Mouse (Mus musculus): ENCODE results near the gene Shoc2. TPM values are rescaled to one million over a fixed set of nuclear protein-coding genes. Genes with fewer than 3 reads are reported as not detected.

Shoc2 gene
- polyA plus RNA-seq, 1 experiment from 2014 or later, result 59.0 TPM

DNA sequence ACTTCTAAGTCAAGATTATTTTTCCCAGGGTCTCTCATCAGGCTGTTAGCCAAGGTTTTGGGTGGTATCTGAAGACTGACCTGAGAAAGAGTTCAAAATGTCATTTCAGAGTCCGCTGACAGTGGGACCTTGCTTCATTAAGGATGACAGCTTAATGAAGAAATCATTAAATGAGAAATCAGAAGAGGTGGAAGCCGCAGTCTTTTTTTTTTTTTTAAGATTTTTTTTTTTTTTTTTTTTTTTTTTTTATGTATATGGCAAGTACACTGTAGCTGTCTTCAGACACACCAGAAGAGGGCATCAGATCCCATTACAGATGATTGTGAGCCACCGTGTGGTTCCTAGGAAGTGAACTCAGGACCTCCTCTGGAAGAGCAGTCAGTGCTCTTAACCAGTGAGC, 49.8 kb downstream of the Shoc2 start:
- no peaks in the 10 kb centered on the region for H3K9me3 ChIP-seq (replicated peaks)
- peaks cover 13% of the 10 kb centered on the region for H3K36me3 ChIP-seq
- WGBS, result 89% methylated on average over 3 of the region's 3 CpGs
- no peak overlapping the region for H3K4me3 ChIP-seq
- no peak for DNase-seq (ENCODE audit: low spot score)
- peaks cover 10% of the 10 kb centered on the region for H3K4me1 ChIP-seq
- H3K27ac ChIP-seq (replicated peaks), result no peak overlapping the region
- no peaks in the 10 kb centered on the region for H3K27me3 ChIP-seq (ENCODE audit: low read depth, poor library complexity, severe bottlenecking)

DNA sequence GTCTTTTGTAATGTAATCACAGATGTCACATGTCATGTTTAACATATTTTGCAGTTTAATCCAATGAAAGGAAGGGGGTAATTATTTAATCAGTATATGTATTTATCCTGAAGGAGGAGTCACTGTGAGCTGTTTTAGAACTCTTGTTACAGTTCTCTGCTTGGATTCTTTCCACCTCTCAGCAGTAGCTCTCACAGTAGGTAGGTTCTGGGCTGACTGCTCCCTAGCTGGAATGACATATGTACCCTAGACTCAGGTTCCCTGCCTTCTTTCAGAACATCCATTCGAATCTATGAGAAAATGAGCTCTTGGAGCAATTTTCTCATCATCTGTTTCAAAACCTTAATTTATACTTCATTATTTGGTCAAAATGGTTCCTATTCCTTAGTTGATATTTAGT, 50.2 kb downstream of the Shoc2 start:
- Histone ChIP-seq H3K27me3 (ENCODE audit: low read depth, poor library complexity, severe bottlenecking) (no peaks in the 10 kb centered on the region), H3K36me3 (peaks cover 11% of the 10 kb centered on the region), H3K4me3 (no peak overlapping the region), H3K4me1 (peaks cover 10% of the 10 kb centered on the region), H3K27ac (replicated peaks) (no peak overlapping the region), H3K9me3 (replicated peaks) (no peaks in the 10 kb centered on the region)
- no peak for DNase-seq (ENCODE audit: low spot score)
- WGBS, result 91% methylated on average over 1 of the region's 1 CpGs

DNA sequence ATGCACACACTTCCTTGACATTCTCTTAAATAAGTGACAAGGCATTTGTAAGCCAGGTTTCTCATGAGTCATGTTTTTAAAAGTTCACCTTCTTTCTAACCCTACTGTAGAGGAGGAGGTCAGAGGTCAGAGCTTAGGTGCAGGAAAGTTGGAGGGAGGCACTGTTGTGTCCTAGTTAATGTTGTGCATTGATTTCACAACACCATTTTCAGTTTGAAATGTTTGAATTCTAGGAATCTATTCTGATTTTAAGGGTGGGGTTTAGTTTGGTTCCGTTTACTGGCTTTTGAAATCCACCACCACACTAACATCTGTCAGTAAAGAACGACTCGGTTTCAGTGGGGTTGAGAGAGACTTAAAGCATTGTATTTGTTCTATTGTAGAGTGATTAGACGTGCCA, 66.9 kb downstream of the Shoc2 start:
- H3K27me3 ChIP-seq (ENCODE audit: low read depth, poor library complexity, severe bottlenecking), result no peaks in the 10 kb centered on the region
- no peak overlapping the region for H3K4me3 ChIP-seq
- WGBS, result 79% methylated on average over 4 of the region's 4 CpGs
- peaks cover 3% of the 10 kb centered on the region; the same call in 1 of the 2 replicates for H3K4me1 ChIP-seq
- DNase-seq (ENCODE audit: low spot score), result no peak
- peaks cover 6% of the 10 kb centered on the region; the same call in 1 of the 2 replicates for H3K9me3 ChIP-seq (replicated peaks)
- H3K27ac ChIP-seq (replicated peaks), result no peak overlapping the region
- peaks cover 16% of the 10 kb centered on the region for H3K36me3 ChIP-seq

DNA sequence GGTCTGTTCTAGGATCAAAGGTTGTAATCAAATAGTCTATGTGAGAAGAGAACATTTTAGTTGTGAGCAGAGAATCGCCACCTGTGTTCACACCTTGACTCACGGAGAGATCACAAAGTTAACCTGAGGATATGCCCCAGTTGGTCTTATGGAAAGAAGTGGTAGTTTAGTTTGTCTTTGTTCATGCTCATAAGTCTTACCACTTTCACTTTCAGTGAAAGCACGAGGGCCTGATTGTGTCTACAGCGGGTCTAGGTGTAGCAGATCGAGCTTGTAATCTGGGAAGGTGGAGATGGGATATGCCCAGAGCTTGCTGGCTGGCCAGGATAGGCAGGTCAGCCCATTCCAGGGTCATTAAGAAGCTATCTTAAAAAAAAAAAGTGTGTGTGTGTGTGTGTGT, 70.9 kb downstream of the Shoc2 start:
- Histone ChIP-seq H3K4me3 (no peak overlapping the region), H3K4me1 (peaks cover 3% of the 10 kb centered on the region; the same call in 1 of the 2 replicates), H3K27me3 (ENCODE audit: low read depth, poor library complexity, severe bottlenecking) (no peaks in the 10 kb centered on the region), H3K9me3 (replicated peaks) (no peaks in the 10 kb centered on the region), H3K27ac (replicated peaks) (no peak overlapping the region), H3K36me3 (peaks cover 5% of the 10 kb centered on the region; the same call in 1 of the 2 replicates)
- no peak for DNase-seq (ENCODE audit: low spot score)
- 92% methylated on average over 5 of the region's 5 CpGs for WGBS

DNA sequence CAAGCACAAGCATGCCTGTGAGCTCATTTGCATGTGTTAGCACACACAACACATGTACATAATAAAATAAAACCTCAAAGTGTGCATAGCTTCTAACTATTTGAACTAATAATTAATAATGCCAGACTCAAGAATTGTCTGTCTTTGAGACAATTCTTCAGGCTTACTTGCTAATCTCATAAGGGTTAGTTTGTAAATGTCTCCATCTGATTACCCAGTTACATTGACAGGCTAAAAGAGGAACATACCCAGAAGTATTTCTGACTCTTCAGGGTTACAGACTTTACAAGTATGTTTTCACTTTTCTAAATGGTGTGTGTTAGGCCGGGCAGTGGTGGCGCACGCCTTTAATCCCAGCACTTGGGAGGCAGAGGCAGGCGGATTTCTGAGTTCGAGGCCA, 71.4 kb downstream of the Shoc2 start:
- peaks cover 3% of the 10 kb centered on the region; the same call in 1 of the 2 replicates for H3K4me1 ChIP-seq
- peaks cover 5% of the 10 kb centered on the region; the same call in 1 of the 2 replicates for H3K36me3 ChIP-seq
- H3K27me3 ChIP-seq (ENCODE audit: low read depth, poor library complexity, severe bottlenecking), result no peaks in the 10 kb centered on the region
- H3K4me3 ChIP-seq, result no peak overlapping the region
- H3K27ac ChIP-seq (replicated peaks), result no peak overlapping the region
- 95% methylated on average over 5 of the region's 5 CpGs for WGBS
- DNase-seq (ENCODE audit: low spot score), result no peak
- no peaks in the 10 kb centered on the region for H3K9me3 ChIP-seq (replicated peaks)

DNA sequence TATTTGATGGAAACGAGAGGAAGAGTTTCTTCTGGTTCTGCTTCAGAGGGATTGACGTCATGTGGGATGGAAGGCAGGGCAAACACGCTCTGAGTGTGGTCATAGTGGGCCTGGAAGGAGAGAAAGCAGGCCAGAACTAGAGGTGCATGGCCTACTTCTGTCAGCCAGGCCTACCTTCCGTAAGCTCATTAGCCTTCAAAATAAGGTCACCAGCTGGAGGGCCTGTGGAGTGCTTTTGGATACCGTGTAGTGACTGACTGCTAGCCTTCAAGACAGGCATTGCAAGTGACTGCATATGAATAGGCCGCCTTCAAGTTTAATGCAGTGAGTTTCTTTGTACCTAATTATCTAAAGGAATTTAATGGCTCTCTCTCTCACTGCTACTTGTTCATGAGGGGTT, 91.0 kb downstream of the Shoc2 start:
- Histone ChIP-seq H3K4me1 (no peaks in the 10 kb centered on the region), H3K4me3 (no peak overlapping the region), H3K36me3 (peaks cover 56% of the 10 kb centered on the region), H3K9me3 (replicated peaks) (no peaks in the 10 kb centered on the region), H3K27me3 (ENCODE audit: low read depth, poor library complexity, severe bottlenecking) (no peaks in the 10 kb centered on the region), H3K27ac (replicated peaks) (no peak overlapping the region)
- WGBS, result 88% methylated on average over 6 of the region's 6 CpGs
- DNase-seq (ENCODE audit: low spot score), result no peak

DNA sequence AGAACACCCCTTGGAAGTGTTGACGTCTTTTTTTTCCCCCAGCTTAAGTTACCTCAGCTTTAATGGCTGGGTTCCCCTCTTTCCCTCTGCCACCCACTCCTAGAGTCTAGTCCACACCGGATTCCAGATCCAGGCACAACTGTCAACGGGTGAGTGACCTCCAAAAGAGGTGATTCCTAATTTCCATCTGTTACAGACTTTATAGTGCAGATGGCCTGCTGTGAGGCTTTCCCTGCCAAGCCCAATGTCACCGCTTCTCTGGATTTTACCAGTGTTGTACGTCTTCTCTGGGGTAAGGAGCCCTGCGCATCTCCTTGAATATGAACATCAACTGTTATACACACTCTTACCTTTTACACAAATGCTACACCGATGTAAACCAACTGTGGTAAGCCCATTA, 95.3 kb downstream of the Shoc2 start:
- Histone ChIP-seq H3K4me3 (no peak overlapping the region), H3K27me3 (ENCODE audit: low read depth, poor library complexity, severe bottlenecking) (peaks cover 7% of the 10 kb centered on the region; the same call in 1 of the 2 replicates), H3K27ac (replicated peaks) (no peak overlapping the region), H3K9me3 (replicated peaks) (no peaks in the 10 kb centered on the region), H3K4me1 (peaks cover 8% of the 10 kb centered on the region), H3K36me3 (peaks cover 20% of the 10 kb centered on the region)
- DNase-seq (ENCODE audit: low spot score), result no peak
- 74% methylated on average over 7 of the region's 7 CpGs for WGBS

DNA sequence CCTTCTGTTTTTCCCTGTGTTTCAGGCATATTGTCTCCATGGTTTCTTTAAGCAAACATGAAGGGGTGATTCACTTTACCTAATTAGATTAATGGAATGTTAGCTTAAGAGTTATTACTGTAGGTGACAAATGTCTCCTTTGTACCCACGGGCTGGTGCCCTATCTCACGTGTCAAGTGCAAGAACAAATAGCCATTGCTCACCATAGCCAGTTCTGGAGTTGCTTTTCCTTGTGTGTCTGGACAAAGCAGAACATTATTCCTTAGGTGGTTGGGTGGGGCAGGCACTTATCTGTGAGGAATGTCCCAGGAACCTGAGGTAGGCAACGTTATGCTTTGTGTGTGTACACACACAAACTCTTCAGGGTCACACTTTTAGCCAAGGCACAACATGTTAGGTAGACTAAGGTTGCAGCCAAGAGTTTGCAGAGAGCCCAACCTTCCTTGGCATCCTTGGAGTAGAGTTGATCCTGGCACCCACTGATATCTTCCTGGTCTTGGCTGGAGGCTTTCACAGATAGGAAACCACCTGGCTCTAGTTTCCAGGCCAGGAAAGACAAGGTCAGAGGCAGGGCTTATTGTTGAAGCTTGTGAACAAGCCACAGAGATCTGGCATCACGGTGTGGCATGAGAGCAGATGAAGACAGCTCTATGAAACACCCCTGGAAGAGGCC, 96.4 kb downstream of the Shoc2 start:
- Histone ChIP-seq H3K36me3 (peaks cover 11% of the 10 kb centered on the region), H3K9me3 (replicated peaks) (no peaks in the 10 kb centered on the region), H3K27me3 (ENCODE audit: low read depth, poor library complexity, severe bottlenecking) (peaks cover 17% of the 10 kb centered on the region), H3K4me3 (no peak overlapping the region), H3K4me1 (peaks cover 19% of the 10 kb centered on the region), H3K27ac (replicated peaks) (no peak overlapping the region)
- no peak for DNase-seq (ENCODE audit: low spot score)
- 69% methylated on average over 4 of the region's 4 CpGs for WGBS

DNA sequence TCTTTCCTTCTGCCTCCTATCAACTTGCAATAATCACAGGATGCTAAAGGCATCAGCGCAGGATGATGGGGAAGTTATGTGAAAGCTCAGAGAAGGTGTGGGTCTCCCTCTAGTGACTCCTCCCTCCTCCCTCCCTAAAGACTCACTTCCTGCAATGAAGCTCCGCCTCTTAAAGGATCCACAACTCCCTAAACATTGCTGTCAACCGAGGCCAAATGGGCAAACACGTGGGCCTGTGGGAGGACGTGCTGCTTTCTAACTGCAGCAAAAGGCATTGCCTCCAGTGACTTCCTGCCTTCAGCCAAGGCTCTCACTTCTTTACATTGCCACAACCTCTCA, 96.9 kb downstream of the Shoc2 start:
- 42% methylated on average over 5 of the region's 5 CpGs for WGBS
- Histone ChIP-seq H3K27ac (replicated peaks) (no peak overlapping the region), H3K27me3 (ENCODE audit: low read depth, poor library complexity, severe bottlenecking) (peaks cover 22% of the 10 kb centered on the region), H3K9me3 (replicated peaks) (no peaks in the 10 kb centered on the region), H3K4me1 (peaks cover 24% of the 10 kb centered on the region), H3K36me3 (peaks cover 6% of the 10 kb centered on the region), H3K4me3 (no peak overlapping the region)
- DNase-seq (ENCODE audit: low spot score), result no peak

DNA sequence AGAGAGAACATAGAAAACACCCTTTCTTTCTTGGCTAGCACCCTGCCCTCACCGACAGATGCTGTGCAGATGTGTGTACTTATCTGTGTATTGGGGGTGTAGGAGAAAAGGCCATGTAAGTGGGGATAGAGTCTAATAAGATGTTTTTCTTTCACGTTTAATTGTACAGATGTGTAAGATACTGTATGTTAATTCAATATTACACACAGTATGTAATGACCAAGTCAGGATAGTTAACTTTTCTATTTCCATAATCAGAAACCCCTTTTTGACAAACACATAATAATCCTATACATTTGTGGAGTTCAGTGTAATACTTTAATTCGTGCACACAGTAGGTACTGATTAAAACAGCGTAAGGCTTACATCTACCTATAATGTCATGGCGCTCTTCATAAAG, 99.7 kb downstream of the Shoc2 start, which contains the start of gene Adra2a:
Gene Adra2a, plus strand, starts transcription at position 301 of the 400 bp plus-strand sequence.
- H3K27ac ChIP-seq (replicated peaks), result peak within 1 kb of the TSS; percentile 74

DNA sequence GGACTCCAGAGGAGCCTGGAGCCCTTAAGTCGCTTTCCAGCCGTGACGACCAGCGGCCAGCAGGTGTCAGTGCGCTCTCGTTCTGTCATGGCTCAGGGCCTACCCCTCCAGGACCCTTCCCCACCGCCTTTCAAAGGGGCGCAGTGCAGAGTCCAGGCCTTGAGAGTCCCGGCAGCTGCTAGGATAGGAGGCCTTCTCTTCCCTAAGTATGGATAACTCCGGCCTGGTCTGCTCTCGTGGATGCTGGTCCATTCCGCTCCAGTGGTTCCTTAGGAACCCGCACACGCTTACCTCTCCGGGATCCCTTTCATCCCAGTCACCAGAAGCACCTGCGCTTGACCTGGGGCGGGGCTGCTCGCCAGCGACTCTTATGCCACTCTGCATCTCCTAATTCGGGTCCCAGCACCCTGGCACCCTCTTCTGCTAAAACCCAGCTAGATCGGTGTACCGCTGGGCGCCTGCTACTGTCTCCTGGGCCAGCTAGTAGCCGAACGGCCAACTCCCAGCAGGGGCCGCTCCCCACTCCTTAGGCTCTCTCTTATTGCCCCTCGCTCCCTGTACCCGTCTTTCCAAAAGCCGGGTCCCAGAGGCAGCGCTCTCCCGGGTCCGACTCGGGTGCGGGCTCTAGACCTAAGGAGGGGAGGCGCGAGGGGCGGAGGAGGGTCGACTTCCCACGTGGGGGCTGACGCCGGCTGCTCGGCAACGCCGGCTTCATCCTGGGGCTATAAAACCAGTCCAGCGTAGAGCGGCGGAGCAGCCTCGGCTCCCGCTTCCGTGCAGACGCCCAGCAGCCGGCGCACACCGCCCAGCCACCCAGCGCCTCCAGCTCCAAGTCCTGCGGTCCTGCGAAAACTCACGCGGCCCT, 100.6 kb downstream of the Shoc2 start:
- H3K27me3 ChIP-seq (ENCODE audit: low read depth, poor library complexity, severe bottlenecking), result peaks cover 60% of the 10 kb centered on the region
- under 1% methylated on average over 59 of the region's 59 CpGs for WGBS
- peaks cover 47% of the 10 kb centered on the region for H3K4me1 ChIP-seq

More for the DNA sequence above, 99.7 kb downstream of the Shoc2 start, which contains the start of gene Adra2a:
- H3K36me3 ChIP-seq, result no peaks in the 10 kb centered on the region
- WGBS, result 75% methylated on average over 5 of the region's 5 CpGs
- no peaks in the 10 kb centered on the region for H3K9me3 ChIP-seq (replicated peaks)
- DNase-seq (ENCODE audit: low spot score), result no peak
- H3K27me3 ChIP-seq (ENCODE audit: low read depth, poor library complexity, severe bottlenecking), result peaks cover 51% of the 10 kb centered on the region
- peaks cover 47% of the 10 kb centered on the region for H3K4me1 ChIP-seq
- H3K4me3 ChIP-seq, result peak within 1 kb of the TSS; percentile 65

DNA sequence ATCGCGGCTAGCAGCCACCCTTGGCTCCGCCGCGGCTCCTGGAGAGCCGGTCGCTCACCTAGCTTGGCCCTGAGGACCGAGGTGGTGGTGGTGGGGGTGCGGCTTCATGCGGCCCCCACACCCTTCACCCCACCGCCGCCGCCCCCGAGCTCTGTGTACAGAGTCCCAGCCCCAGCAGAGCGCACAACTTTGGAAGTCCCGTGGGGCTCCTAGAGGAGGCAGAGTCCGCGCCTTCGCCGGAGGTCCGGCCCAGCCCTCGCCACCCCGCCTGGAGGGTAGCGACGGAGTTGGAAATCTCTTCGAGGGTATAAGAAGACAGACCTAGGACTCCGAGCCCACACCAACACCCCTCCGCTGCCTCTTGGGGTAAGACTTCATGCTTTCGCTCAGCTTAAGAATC, 101.3 kb downstream of the Shoc2 start:
- H3K27ac ChIP-seq (replicated peaks), result peak overlapping the region; percentile 74
- no peak for DNase-seq (ENCODE audit: low spot score)
- peaks cover 66% of the 10 kb centered on the region for H3K27me3 ChIP-seq (ENCODE audit: low read depth, poor library complexity, severe bottlenecking)
- WGBS, result 1% methylated on average over 29 of the region's 29 CpGs
- H3K9me3 ChIP-seq (replicated peaks), result no peaks in the 10 kb centered on the region
- H3K4me3 ChIP-seq, result peak overlapping the region; percentile 65
- H3K36me3 ChIP-seq, result no peaks in the 10 kb centered on the region
- peaks cover 47% of the 10 kb centered on the region for H3K4me1 ChIP-seq

More for the DNA sequence above, 100.6 kb downstream of the Shoc2 start:
- Histone ChIP-seq H3K27ac (replicated peaks) (peak overlapping the region; percentile 74), H3K36me3 (no peaks in the 10 kb centered on the region), H3K4me3 (peak overlapping the region; percentile 65), H3K9me3 (replicated peaks) (no peaks in the 10 kb centered on the region)
- DNase-seq (ENCODE audit: low spot score), result peak; percentile 87

Data from midbrain, embryonic 10.5 days (tissue).